Mouse (Mus musculus) kidney, postnatal 10 days (tissue): ENCODE data around the gene Parp6.

Source experiments
- DNase-seq: peaks from one replicate; pipeline ENCODE4 v3.0.0; 2021; ENCODE audit warnings: mixed read lengths

The Parp6 gene

GRCm38 (mm10) chr9:59687416-59688046 lies 70.4 kb downstream of the Parp6 start:
- DNase-seq = no peak

GRCm38 (mm10) chr9:59691635-59692094 lies 74.6 kb downstream of the Parp6 start:
- DNase-seq = peak; percentile 87

GRCm38 (mm10) chr9:59692145-59692544 lies 75.1 kb downstream of the Parp6 start:
- DNase-seq = peak; percentile 48

GRCm38 (mm10) chr9:59694571-59695450 lies 77.7 kb downstream of the Parp6 start:
- DNase-seq = no peak

GRCm38 (mm10) chr9:59695451-59695813 lies 78.3 kb downstream of the Parp6 start:
- no peak for DNase-seq

- DNase-seq = no peak
Measured at GRCm38 (mm10) chr9:59696381-59696780, 79.3 kb downstream of the Parp6 start.
